Mouse (Mus musculus): ENCODE results near the gene Zg16. TPM values are rescaled to one million over a fixed set of nuclear protein-coding genes. Genes with fewer than 3 reads are reported as not detected.
"Not testable (repeated sequence)": the region's sequence is repeated elsewhere in the genome, so short reads cannot be mapped to it uniquely, and the experiment has no call there.

The Zg16 gene
- total RNA-seq, 2 experiments from 2014 or later = not detected

DNA sequence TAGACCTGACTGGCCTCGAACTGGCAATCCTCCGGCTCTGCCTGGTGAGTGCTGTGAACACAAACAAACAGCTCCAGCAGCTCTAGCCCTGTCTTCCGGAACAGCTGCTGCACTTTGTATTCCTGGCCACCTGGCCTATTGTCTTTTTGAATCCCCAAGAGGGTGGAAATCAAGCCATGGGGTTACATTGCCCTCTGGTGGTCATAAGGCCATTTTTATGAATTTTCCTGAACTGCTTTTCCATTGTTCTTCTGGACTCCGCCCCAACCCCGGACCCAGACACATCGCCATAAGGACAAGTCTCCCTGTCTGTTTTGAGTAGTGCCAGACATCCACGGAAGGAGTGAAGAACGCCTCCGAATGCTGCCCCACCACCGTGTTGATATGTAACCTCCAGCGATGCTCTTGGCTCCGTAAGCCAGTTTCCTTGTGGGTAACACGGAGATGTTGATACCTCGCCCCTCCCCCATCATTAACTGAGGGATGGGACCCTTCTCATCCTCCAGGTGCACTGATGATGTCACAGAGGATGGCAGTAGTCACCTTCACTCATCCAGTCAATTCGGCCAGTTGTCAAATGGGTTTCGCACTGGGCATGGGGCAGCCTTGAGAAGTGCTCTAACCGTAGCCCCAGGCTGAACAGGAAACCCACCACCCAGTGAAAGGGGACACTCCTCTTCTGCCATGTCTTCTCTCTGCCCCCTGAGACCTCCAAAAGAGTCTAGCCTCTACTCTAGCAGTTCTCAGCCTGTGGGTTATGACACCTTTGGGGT is 17.6 kb upstream of the Zg16 start:
- peak; percentile 85 to 87 for DNase-seq

DNA sequence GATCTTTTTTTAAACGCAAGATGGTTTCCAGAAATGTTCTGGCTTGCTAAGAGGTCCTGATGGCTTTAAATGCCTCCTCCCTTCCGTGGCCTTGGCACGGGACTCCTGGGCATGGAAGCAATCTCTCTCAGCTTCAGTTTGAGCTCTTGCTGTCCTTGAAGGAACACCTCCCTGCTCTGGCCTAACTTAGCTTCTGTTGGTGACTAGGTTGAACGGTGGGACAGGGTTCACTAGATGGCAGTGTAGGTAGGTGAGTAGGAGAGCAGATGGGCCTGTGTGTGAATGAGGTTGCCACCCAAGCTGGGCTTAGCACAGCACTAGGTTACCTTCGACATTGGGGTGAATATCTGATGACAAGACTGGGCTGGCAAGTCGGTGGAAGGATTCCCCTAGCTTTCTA is 16.8 kb upstream of the Zg16 start:
- DNase-seq = no peak

DNA sequence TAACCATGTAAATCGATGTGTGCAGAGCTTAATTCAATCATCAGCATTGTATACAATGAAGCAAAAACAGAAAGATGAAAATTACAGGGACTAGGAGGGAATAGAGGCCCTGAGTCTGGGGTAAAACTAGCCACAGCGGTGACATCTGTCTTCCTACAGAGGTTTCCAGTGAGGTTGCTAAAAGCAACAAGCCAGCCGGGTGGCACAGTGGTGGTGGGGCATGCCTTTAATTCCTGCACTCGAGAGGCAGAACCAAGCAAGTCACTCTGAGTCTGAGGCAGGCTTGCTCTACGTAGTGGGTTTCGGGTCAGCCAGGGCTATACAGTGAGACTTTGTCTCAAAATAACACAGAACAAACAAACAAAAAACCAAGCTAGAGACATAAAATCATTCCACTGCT is 15.0 kb upstream of the Zg16 start:
- DNase-seq = no peak

DNA sequence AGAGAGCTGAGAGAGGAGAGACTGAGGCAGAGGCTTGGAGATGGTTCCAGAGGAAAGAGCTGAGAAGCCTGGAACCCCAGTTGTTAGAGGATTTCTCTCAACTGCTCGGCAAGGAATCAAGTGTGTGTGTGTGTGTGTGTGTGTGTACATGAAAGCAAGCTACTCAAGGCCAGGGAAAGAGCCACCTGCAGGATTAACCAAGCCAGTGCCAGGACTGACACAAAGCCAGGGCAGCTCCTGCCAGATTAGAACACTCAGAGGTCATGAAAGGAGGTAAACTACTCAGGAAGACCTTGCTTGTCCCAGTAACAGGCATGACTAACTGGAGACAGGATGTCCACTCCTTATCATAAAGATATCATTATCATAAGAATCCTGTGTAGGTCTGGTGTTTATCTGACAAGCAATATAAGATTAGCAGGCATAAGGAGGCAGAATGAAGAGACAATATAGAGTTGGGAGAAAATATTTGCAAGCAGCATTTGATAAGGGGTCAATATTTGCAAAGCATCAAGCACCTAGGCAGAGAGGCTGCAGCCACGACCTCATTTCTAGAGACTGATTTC is 14.4 kb upstream of the Zg16 start:
- no peak for DNase-seq

- DNase-seq = no peak
Measured at GRCm38 (mm10) chr7:127099528-127099927, 12.4 kb upstream of the Zg16 start.

DNA sequence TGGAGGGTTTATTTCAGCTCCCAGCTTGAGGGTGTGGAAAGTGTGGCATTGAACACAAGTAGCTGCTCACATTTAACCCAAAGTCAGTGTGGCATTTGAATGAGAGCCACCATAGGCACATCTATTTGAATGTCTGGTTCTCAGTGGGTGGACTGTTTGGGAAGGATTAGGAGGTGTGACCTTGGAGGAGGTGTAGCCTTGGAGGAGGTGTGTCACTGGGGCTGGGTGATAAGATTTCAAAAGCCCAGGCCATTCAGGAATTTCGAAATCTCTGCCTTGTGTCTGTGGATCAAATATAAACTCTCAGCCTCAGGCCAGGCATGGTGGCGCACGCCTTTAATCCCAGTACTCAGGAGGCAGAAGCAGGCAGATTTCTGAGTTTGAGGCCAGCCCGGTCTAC is 11.8 kb upstream of the Zg16 start:
- DNase-seq = no peak

GRCm38 (mm10) chr7:127098521-127098920 is 11.4 kb upstream of the Zg16 start:
- DNase-seq = no peak

DNA sequence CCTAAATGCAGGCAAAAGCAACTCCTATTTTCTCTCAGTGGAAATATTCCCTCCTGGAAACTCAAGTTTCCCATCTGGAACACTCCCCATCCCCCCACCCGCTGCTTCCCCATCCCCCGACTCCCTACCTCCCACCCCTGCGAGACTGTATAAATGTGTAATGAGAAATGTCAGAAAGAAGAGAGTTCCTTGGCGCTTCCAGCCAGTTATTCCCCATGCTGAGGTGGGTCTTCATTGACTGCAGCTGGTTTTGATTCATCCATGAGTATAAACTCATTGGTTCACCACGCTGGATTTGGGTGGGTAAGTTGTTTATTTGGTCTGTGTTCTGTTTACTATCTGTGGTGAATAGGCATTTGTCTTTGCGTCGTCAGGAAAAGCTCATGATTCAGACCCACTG is 9.3 kb upstream of the Zg16 start:
- DNase-seq = no peak

DNA sequence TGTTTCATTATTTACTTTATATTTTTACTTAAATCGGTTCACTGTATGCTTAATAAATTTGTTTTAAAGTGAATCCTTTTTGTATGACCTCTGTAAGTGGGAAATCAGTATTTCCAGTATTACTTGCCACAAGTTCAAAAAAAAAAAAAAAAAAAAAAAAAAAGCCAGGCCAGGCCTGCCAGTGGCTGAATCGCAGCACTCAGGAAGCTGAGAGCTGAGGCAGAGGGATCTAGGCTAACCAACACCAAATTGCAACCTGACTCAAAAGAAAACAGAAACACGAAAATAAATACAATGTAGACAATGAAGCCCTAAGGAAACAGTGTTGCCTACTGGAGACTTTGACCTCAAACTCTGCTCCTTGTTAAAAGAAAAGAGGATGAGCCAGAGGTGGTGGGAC is 6.8 kb upstream of the Zg16 start:
- DNase-seq = no peak

DNA sequence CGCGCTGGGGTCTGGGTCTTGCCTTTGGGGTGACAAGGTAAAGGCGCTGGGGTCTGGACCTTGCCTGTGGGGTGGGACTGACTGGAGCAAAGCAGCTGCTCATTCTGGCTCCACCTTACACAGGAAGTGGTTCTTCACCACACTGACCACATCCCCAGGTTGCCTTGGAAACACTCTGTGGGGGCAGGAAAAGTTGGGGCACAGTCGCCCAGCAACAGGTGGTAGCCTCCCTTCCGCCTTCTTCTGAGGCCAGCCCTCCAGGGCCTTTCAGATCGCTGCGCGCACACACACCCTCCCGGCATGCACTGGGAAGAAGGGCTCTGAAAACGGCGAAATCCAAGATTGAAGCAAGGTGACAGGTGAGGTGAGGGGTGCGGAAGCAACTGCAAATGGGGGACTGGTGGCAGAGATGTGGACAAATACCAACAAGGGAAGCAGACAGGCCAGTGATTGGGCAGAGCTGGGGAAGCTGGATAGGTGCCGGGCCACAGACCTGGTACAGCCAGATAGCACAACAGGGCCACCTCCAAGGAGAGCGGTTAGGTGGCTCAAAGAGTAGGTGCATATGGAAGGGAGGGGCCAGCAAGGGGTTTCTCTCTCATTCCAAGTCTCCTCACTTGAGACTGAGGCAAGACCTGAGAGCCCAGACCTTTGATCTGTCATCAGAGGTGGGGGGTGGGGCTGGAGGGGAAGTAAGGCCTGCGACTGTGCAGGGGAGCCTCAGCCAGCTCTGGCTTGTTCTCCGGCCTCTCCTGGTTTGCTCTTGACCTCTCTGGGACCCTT is 4.2 kb upstream of the Zg16 start, which contains the start of gene AI467606:
TSS of gene AI467606 (plus strand) at position 246 of the 783 bp plus-strand sequence.
- peak; percentile 62 to 89 for DNase-seq

GRCm38 (mm10) chr7:127090154-127091113 is 3.3 kb upstream of the Zg16 start:
- DNase-seq = no peak

DNA sequence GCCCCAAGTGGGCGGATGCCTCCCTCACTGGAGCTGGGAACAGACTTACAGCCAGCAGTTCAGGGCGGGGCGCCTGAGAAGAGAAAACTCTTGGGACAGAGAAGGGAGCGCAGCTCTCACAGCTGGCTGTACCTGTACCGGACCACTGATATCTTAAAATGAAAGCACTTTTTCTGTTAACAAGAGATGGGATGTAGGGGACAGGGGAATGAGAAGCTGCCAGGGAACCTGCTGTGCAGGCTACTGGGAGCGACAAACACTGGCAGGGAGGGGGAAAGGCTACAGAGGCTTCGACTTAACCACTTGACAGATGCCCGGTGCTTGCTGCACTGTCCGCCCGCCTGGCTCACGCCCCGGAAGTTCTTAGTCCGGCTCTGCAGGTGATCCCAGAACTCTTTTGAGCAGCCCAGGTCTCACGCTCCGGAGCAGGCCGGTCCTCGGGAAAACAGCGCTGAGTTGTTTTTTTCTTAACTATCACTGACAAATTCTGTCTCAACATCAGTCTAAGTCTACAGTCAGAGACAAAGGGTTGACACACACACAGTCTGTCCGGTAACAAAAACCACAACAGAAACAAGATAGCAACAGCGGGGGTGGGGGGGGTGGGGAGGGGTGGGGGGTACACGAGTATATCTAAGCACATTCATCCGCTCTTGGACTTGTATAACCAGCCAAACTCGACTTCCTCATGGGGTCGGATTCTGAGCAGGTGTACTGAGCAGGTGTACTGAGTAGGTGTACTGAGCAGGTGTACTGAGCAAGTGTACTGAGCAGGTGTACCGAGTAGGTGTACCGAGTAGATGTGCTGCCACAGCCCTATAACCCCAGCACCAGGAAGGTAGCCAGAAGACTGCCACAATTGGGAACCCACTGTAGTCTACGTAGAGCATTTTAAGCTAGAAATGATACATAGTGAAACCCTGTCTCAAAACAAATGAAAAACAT is 2.0 kb upstream of the Zg16 start:
- DNase-seq = peak in 1 of 2 experiments; percentile 26

DNA sequence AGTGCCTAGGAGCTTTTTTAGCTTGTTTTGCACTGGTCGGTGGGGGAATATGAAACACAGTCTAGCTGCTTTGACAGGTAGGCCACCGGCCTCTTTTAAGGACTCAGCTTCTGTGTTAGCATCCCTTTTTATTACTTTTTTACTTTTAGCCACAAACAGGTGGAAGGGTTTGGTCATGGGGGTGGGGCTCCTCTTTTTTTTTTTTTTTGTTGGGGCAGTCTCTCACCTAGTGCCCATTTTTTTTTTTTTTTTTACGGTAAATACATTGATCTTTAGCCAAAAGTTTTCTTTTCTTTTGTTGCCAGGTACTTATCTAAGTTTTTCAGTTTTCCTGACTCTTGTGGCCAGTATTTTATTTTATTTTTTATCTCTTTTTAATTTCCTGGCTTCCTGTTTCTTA is 955 bp upstream of the Zg16 start:
- DNase-seq = no peak

- not testable (repeated sequence) for DNase-seq
Measured at GRCm38 (mm10) chr7:127085751-127086150, 1.4 kb downstream of the Zg16 start.

GRCm38 (mm10) chr7:127084794-127085193 is 2.3 kb downstream of the Zg16 start:
- no peak for DNase-seq

DNA sequence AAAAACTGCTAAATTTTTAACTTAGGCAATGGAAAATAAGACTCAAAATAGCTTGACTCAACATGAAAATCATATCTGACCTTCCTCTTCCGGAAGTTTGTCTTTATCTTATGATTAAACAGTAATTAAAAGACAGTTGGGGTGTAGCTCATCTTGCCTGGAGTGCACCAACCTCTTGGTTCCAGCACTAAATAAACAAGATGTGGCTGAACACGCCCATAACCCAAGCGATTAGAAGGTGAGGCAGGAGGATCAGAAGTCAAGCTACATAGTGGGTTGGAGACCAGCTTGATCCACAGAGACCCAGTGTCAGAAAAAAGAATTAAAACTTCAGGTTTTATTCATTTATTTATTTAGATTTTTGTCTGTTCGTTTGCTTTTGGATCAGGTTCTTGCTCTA is 3.4 kb downstream of the Zg16 start:
- DNase-seq = no peak

GRCm38 (mm10) chr7:127082995-127083394 is 4.1 kb downstream of the Zg16 start:
- no peak for DNase-seq

- DNase-seq = no peak
Measured at GRCm38 (mm10) chr7:127082271-127082670, 4.9 kb downstream of the Zg16 start.

GRCm38 (mm10) chr7:127080045-127080444 is 7.1 kb downstream of the Zg16 start:
- no peak for DNase-seq

DNA sequence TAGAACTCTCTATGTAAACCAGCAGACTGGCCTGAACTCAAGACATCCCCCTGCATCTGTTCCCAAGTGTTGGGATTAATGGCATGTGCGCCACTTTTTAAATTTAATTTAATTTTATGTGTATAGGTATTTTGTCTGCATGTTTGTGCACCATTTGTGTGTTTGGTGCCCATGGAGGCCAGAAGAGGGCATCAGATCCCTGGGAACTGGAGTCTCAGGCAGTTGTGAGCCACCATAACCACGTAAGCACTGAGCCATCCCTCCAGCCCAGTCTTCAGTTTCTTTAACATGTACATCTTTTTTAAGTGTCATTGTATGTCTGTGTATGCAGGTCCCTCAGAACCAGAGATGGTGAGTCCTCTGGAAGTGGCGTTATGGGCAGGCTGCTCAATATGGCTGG is 9.4 kb downstream of the Zg16 start:
- DNase-seq = no peak

DNA sequence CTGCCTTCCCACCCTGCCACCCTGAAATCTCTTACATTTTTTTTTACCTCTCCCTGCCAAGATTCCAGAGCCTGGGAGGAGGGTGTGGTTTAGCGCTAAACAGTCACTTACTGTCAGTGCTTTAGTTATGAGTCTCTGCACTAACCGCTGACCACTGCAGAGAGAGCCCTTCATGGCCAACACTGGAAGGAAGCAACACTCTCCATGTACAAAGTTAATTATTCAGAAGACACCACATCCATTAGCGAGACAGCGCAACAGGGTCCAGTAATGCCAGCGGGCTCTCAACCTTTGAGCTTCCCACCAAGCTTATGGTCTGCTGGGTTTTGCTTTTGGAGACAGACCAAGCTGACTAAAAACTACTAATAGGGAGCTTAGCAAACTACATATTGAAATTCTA is 10.9 kb downstream of the Zg16 start:
- no peak for DNase-seq
